Mouse (Mus musculus) bone marrow macrophage, adult 2 months (primary cell): Measurements from ENCODE around the gene Ttc27. TPM values are rescaled to one million over a fixed set of nuclear protein-coding genes. Genes with fewer than 3 reads are reported as not detected.
A peak's percentile ranks its signal among the peaks of the same experiment; 100 is the strongest.
"Not testable (repeated sequence)": the region's sequence is repeated elsewhere in the genome, so short reads cannot be mapped to it uniquely, and the experiment has no call there.

Experiments used
- H3K27ac ChIP-seq: 2 replicates; pipeline ENCODE4 v1.5.1; 2012; ENCODE audit warnings: low read depth, low read length; ENCODE audit not compliant: insufficient read depth
- H3K4me1 ChIP-seq: 2 replicates; pipeline ENCODE4 v1.6.1; 2012; ENCODE audit warnings: low read length; ENCODE audit not compliant: control insufficient read depth, insufficient read depth
- H3K4me3 ChIP-seq: 2 replicates; pipeline ENCODE4 v1.5.1; 2012; ENCODE audit warnings: mild to moderate bottlenecking, low read length, moderate library complexity; ENCODE audit not compliant: insufficient read depth
- CTCF ChIP-seq: IDR thresholded peaks from 2 replicates; pipeline ENCODE4 v1.5.1; 2012; ENCODE audit warnings: low read depth, mild to moderate bottlenecking, low read length, moderate library complexity
- POLR2A ChIP-seq: IDR thresholded peaks from 2 replicates; pipeline ENCODE4 v1.6.1; 2012; ENCODE audit warnings: mild to moderate bottlenecking, low read depth, low read length, borderline replicate concordance
- polyA plus RNA-seq: library from polyadenylated mRNA; stranded (reverse); fragments of >200 nt; gene quantifications from 2 replicates; pipeline ENCODE4 v1.2.4, GENCODE M21; 2012; ENCODE audit not compliant: missing spikeins, insufficient read depth, insufficient read length

Gene Ttc27
- polyA plus RNA-seq = 10.8 and 11.0 TPM in 2 replicates

- Histone ChIP-seq H3K4me3 (peak within 1 kb of the TSS; percentile 87), H3K4me1 (peaks cover 18% of the 10 kb centered on the region), H3K27ac (peak within 1 kb of the TSS; percentile 67)
- TF ChIP-seq POLR2A (no peak), CTCF (no peak)
These were observed at the start of gene Ttc27 for GRCm38 (mm10) chr17:74717618-74718151. TSS of gene Ttc27 (plus strand) at chr17:74717732.

DNA sequence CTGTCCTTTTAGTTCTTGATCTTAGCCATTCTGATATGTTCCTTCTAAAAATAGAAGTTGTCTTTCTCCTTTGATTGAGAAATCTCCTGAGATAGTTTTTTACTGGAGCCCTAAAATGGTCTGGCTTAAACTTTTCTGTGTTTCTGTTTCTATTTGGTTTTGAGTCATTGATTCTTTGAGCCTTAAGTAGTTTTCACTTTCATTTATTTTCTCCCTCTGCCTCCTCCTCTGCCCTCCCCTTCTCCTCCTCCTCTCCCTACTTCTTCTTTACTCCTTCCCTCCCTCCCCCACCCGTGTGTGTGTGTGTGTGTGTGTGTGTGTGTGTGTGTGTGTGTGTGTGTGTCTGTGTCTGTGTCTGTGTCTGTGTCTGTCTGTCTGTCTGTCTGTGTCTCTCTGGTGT is 49.5 kb upstream of the Ttc27 start:
- peak overlapping the region; percentile 18; the same call in 1 of the 2 replicates for H3K4me3 ChIP-seq
- TF ChIP-seq POLR2A (no peak), CTCF (no peak)
- H3K27ac ChIP-seq = peak overlapping the region; percentile 38; the same call in 1 of the 2 replicates

DNA sequence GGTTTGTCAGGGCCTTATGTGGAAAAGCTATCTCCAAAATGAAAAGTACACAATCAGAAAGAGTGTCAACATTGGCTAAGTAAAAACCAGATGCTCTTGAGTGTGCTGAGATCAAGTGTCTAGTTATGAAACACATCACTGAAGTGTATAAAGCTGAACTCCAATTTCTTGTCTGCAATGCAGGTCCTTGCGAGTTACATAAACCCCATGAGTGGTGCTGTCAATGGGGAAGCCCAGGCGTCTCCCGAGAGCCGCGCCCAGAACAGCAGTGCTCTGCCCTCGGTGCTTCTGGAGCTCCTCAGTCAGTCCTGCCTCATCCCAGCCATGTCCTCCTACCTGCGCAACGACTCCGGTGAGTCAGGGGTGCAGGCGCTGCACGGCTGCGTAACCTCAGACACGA is 47.5 kb upstream of the Ttc27 start:
- H3K4me3 ChIP-seq = no peak overlapping the region
- TF ChIP-seq CTCF (no peak), POLR2A (no peak)
- H3K27ac ChIP-seq = no peak overlapping the region
- H3K4me1 ChIP-seq = peaks cover 12% of the 10 kb centered on the region

More for the DNA sequence above, 49.5 kb upstream of the Ttc27 start:
- H3K4me1 ChIP-seq = peaks cover 12% of the 10 kb centered on the region

GRCm38 (mm10) chr17:74672446-74672845 is 45.1 kb upstream of the Ttc27 start:
- TF ChIP-seq CTCF (no peak), POLR2A (no peak)
- no peak overlapping the region for H3K4me3 ChIP-seq
- no peak overlapping the region for H3K27ac ChIP-seq
- H3K4me1 ChIP-seq = peaks cover 4% of the 10 kb centered on the region; the same call in 1 of the 2 replicates

DNA sequence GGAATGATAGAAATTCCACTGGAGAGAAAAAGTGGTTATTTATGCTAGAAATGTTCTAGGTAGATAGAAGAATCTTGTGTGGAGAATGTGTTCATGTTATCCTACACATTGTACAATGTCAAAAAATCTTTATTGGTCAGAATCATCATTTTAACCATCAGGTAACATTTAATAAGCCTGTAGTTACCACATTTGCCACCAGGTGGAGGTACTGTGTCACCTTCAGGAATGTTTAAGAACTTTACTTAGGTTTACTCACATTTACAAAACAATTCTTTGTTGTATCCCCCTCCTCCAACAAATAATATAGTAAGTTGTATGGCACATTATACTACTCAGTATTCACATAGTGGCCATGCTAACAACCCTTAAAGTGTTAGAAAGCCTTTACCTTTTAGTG is 44.3 kb upstream of the Ttc27 start:
- TF ChIP-seq CTCF = no peak
- no peak for TF ChIP-seq POLR2A
- Histone ChIP-seq H3K27ac (no peak overlapping the region), H3K4me3 (no peak overlapping the region)

GRCm38 (mm10) chr17:74678061-74678460 is 39.5 kb upstream of the Ttc27 start:
- H3K4me1 ChIP-seq = no peaks in the 10 kb centered on the region
- no peak overlapping the region for H3K27ac ChIP-seq
- H3K4me3 ChIP-seq = no peak overlapping the region
- TF ChIP-seq CTCF = no peak

More for the DNA sequence above, 44.3 kb upstream of the Ttc27 start:
- no peaks in the 10 kb centered on the region for H3K4me1 ChIP-seq

- TF ChIP-seq CTCF (no peak), POLR2A (no peak)
- Histone ChIP-seq H3K4me1 (peaks cover 6% of the 10 kb centered on the region; the same call in 1 of the 2 replicates), H3K4me3 (no peak overlapping the region), H3K27ac (no peak overlapping the region)
These were observed 32.6 kb upstream of the Ttc27 start for GRCm38 (mm10) chr17:74684927-74685326.

- H3K27ac ChIP-seq = no peak overlapping the region
- H3K4me3 ChIP-seq = no peak overlapping the region
- TF ChIP-seq POLR2A (no peak), CTCF (no peak)
- peaks cover 6% of the 10 kb centered on the region; the same call in 1 of the 2 replicates for H3K4me1 ChIP-seq
These were observed 29.0 kb upstream of the Ttc27 start for GRCm38 (mm10) chr17:74688555-74688954.

- H3K27ac ChIP-seq = no peak overlapping the region
- H3K4me1 ChIP-seq = peaks cover 6% of the 10 kb centered on the region; the same call in 1 of the 2 replicates
- H3K4me3 ChIP-seq = no peak overlapping the region
- TF ChIP-seq CTCF = no peak
- no peak for TF ChIP-seq POLR2A
These were observed 28.1 kb upstream of the Ttc27 start for GRCm38 (mm10) chr17:74689406-74689805.

DNA sequence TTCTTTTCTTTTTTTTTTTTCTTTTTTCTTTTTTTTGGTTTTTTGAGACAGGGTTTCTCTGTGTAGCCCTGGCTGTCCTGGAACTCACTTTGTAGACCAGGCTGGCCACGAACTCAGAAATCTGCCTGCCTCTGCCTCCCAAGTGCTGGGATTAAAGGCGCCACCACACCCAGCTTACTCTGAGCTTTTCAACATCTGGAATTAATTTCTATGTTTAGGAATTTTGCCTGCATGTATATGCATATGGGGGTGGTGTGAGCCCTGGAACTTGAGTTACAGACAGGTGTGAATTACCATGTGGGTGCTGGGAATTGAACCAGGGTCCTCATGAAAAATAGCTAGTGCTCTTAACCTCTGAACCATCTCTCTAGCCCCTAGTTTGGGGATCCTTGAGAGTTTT is 15.9 kb upstream of the Ttc27 start:
- not testable (repeated sequence) for H3K4me1 ChIP-seq, H3K27ac ChIP-seq, H3K4me3 ChIP-seq

DNA sequence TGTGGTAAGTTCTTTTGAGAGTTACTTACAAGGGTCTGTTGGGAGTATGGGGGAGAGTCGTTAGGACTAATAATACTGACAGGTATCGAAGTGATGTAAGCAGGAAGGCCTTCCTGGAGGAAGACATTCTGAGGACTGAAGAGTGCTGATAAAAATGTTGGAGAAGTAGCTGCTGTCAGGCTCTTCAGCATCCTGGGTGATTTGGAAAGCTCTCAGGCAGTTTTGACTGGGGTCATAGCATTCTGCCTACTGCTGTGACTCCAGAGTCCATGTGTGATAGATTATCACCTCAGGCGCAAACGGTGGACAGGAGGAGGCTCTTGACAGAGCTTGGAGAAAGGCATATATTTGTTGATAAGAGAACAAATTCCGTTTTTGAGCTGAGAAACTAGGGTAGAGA is 12.1 kb upstream of the Ttc27 start:
- H3K4me1 ChIP-seq = peaks cover 11% of the 10 kb centered on the region
- TF ChIP-seq POLR2A (no peak), CTCF (no peak)
- H3K27ac ChIP-seq = no peak overlapping the region
- no peak overlapping the region for H3K4me3 ChIP-seq
